Mouse (Mus musculus) T-helper 2 cell (primary cell): ENCODE results near the gene Gm17482.

Experiments
- in situ Hi-C: fragments of 300-600 bp; cut with MboI, MseI; formaldehyde crosslinking; loops from one replicate; pipeline ENCODE4 v1.15.1; 2025; ENCODE audit warnings: high pct_unique_total_duplicates

Gm17482 gene

DNA sequence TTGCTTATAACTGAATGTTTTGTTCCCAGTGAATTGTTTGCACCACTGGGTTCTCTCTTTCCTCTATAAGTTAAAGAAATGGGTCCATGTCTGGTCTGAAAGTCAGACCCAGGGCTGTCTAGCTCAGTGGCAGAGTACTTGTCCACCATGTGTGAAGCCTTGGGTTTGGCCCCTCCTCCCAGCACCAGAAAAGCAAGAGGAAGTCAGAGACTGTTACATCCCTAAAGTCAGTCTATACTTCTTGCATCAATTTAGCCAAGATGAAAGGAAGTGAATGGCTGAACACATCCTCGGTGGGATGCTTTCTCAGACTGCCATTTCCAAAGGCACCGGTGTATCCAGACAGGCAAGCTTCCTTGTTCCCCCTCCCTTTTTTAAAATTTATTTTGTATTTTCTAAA lies 63.9 kb downstream of the Gm17482 start:
- in situ Hi-C loops: no loop called here

DNA sequence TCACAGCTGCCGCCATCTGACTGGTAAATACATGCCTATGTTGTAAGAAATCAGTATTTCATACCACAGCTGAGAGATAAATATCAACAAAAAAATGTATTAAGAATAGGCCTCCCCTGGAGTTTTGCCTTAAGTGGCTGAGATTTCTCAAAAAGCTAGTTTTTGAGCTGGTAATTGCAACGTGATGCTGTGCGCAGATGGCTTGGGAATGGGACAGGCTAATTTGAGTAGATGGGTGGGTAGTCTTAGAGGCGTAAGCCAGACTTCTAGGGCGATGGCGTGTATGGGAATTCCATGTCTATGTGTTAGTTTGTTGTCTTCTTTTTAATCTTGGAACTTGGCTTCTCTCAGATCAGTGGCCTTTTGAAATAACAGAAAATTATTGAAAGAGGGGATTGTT lies 64.7 kb downstream of the Gm17482 start:
- in situ Hi-C loops: no loop called here

DNA sequence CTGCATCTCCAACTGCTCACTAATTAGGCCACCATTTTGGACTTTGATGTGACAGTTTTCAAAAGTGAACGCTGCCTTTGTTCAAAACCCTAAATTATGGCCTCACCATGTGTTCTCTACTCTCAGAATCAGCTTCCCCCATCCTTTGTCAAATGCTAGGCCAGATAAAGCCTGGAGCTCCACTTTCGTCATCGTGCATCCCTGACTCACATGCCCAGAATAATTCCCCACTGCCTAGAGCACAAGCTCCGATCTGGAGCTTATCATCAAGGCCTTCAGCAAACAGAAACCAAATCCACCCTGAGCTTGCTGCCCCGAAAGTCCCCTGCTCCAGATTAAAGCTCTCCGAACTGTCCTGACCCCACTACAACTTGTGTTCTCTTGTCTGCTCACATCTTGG lies 65.5 kb downstream of the Gm17482 start:
- in situ Hi-C loops: no loop called here

GRCm38 (mm10) chr6:115293877-115294276 lies 66.7 kb downstream of the Gm17482 start:
- in situ Hi-C loops: no loop called here

DNA sequence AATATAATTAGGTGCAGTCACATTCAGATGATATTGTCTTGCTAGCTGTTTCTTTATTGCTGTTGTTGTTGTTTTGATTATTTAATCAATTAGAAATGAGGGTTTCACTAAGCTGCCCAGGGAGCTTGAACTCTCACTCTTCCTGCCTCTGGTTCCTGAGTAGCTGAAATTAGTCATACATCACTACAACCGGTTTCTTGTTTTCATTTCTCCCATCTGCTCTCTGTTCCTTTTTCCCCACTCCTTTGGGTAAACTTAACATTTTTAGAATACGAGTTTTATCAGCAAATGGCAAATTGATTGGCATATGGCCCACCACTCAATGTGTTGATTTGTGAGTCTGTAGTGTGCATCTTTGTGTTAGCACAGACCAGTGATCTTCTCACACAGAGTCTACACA lies 80.0 kb downstream of the Gm17482 start:
- in situ Hi-C loops: no loop called here
